Mouse (Mus musculus): ENCODE measurements around the gene Ahdc1. TPM values are rescaled to one million over a fixed set of nuclear protein-coding genes. Genes with fewer than 3 reads are reported as not detected.

Gene Ahdc1
- total and polyA plus RNA-seq, 3 experiments: 2.7 to 37.9 (median 15.6) TPM

GRCm38 (mm10) chr4:133047353-133048105 lies 36.5 kb downstream of the Ahdc1 start:
- no peak for DNase-seq (ENCODE audit: low spot score)
- H3K4me1 ChIP-seq (ENCODE audit: insufficient read depth, low read depth, low read length): peaks cover 55% of the 10 kb centered on the region
- peaks cover 57% of the 10 kb centered on the region; the same call in 1 of the 2 replicates for H3K27me3 ChIP-seq (ENCODE audit: insufficient read depth, low read length)
- no peak for ATAC-seq (ENCODE audit: extremely low read depth, insufficient number of reproducible peaks, low FRiP score, poor library complexity, severe bottlenecking)
- no peaks in the 10 kb centered on the region for H3K9me3 ChIP-seq (replicated peaks)
- TF ChIP-seq CTCF (IDR thresholded peaks at IDR 0.05; ENCODE audit: low read depth, low read length) (no peak), GATA1 (IDR thresholded peaks at IDR 0.05; ENCODE audit: borderline replicate concordance, low read length) (no peak), TAL1 (conservative IDR thresholded peaks at IDR 0.05; ENCODE audit: low read depth, low read length) (no peak), GATA2 (IDR thresholded peaks at IDR 0.05; ENCODE audit: borderline replicate concordance, low read depth, low read length) (no peak), POLR2AphosphoS5 (IDR thresholded peaks at IDR 0.05; ENCODE audit: insufficient replicate concordance, low read depth, low read length) (no peak)
- no peak overlapping the region for H3K4me3 ChIP-seq (ENCODE audit: low read depth, low read length)
- H3K36me3 ChIP-seq (replicated peaks): peaks cover 3% of the 10 kb centered on the region

GRCm38 (mm10) chr4:133049071-133049920 lies 38.2 kb downstream of the Ahdc1 start:
- no peak for TF ChIP-seq GATA1 (IDR thresholded peaks at IDR 0.05; ENCODE audit: borderline replicate concordance, low read length)
- TF ChIP-seq GATA2 (IDR thresholded peaks at IDR 0.05; ENCODE audit: borderline replicate concordance, low read depth, low read length): no peak
- no peak overlapping the region for H3K4me3 ChIP-seq (ENCODE audit: low read depth, low read length)
- no peaks in the 10 kb centered on the region for H3K9me3 ChIP-seq (replicated peaks)
- peaks cover 46% of the 10 kb centered on the region; the same call in 1 of the 2 replicates for H3K27me3 ChIP-seq (ENCODE audit: insufficient read depth, low read length)
- H3K4me1 ChIP-seq (ENCODE audit: insufficient read depth, low read depth, low read length): peaks cover 45% of the 10 kb centered on the region
- ATAC-seq (ENCODE audit: extremely low read depth, insufficient number of reproducible peaks, low FRiP score, poor library complexity, severe bottlenecking): no peak
- H3K36me3 ChIP-seq (replicated peaks): peaks cover 8% of the 10 kb centered on the region
- no peak for DNase-seq (ENCODE audit: low spot score)

- no peaks in the 10 kb centered on the region for H3K9me3 ChIP-seq (replicated peaks)
- ATAC-seq (ENCODE audit: extremely low read depth, insufficient number of reproducible peaks, low FRiP score, poor library complexity, severe bottlenecking) (no peak), DNase-seq (ENCODE audit: low spot score) (no peak)
- no peak overlapping the region for H3K4me3 ChIP-seq (ENCODE audit: low read depth, low read length)
- peaks cover 36% of the 10 kb centered on the region; the same call in 1 of the 2 replicates for H3K27me3 ChIP-seq (ENCODE audit: insufficient read depth, low read length)
- peaks cover 48% of the 10 kb centered on the region for H3K4me1 ChIP-seq (ENCODE audit: insufficient read depth, low read depth, low read length)
- TF ChIP-seq TAL1 (conservative IDR thresholded peaks at IDR 0.05; ENCODE audit: low read depth, low read length): no peak
- no peak for TF ChIP-seq POLR2AphosphoS5 (IDR thresholded peaks at IDR 0.05; ENCODE audit: insufficient replicate concordance, low read depth, low read length)
- no peak for TF ChIP-seq CTCF (IDR thresholded peaks at IDR 0.05; ENCODE audit: low read depth, low read length)
- TF ChIP-seq GATA2 (IDR thresholded peaks at IDR 0.05; ENCODE audit: borderline replicate concordance, low read depth, low read length): no peak
- TF ChIP-seq GATA1 (IDR thresholded peaks at IDR 0.05; ENCODE audit: borderline replicate concordance, low read length): no peak
- peaks cover 14% of the 10 kb centered on the region for H3K36me3 ChIP-seq (replicated peaks)
These were observed 39.3 kb downstream of the Ahdc1 start for GRCm38 (mm10) chr4:133050196-133050836.

- H3K4me1 ChIP-seq (ENCODE audit: insufficient read depth, low read depth, low read length): peaks cover 48% of the 10 kb centered on the region
- ATAC-seq (ENCODE audit: extremely low read depth, insufficient number of reproducible peaks, low FRiP score, poor library complexity, severe bottlenecking): no peak
- peaks cover 32% of the 10 kb centered on the region; the same call in 1 of the 2 replicates for H3K27me3 ChIP-seq (ENCODE audit: insufficient read depth, low read length)
- H3K4me3 ChIP-seq (ENCODE audit: low read depth, low read length): no peak overlapping the region
- no peaks in the 10 kb centered on the region for H3K9me3 ChIP-seq (replicated peaks)
- no peak for TF ChIP-seq GATA1 (IDR thresholded peaks at IDR 0.05; ENCODE audit: borderline replicate concordance, low read length)
- TF ChIP-seq TAL1 (conservative IDR thresholded peaks at IDR 0.05; ENCODE audit: low read depth, low read length): no peak
- no peak for TF ChIP-seq CTCF (IDR thresholded peaks at IDR 0.05; ENCODE audit: low read depth, low read length)
- TF ChIP-seq POLR2AphosphoS5 (IDR thresholded peaks at IDR 0.05; ENCODE audit: insufficient replicate concordance, low read depth, low read length): no peak
- no peak for TF ChIP-seq GATA2 (IDR thresholded peaks at IDR 0.05; ENCODE audit: borderline replicate concordance, low read depth, low read length)
- no peak for DNase-seq (ENCODE audit: low spot score)
- peaks cover 21% of the 10 kb centered on the region for H3K36me3 ChIP-seq (replicated peaks)
These were observed 39.9 kb downstream of the Ahdc1 start for GRCm38 (mm10) chr4:133050837-133051549.

- DNase-seq (ENCODE audit: low spot score): no peak
- no peak for ATAC-seq (ENCODE audit: extremely low read depth, insufficient number of reproducible peaks, low FRiP score, poor library complexity, severe bottlenecking)
- Histone ChIP-seq H3K9me3 (replicated peaks) (no peaks in the 10 kb centered on the region), H3K4me3 (ENCODE audit: low read depth, low read length) (no peak overlapping the region), H3K4me1 (ENCODE audit: insufficient read depth, low read depth, low read length) (peaks cover 49% of the 10 kb centered on the region), H3K36me3 (replicated peaks) (peaks cover 21% of the 10 kb centered on the region), H3K27me3 (ENCODE audit: insufficient read depth, low read length) (peaks cover 29% of the 10 kb centered on the region; the same call in 1 of the 2 replicates)
- TF ChIP-seq GATA2 (IDR thresholded peaks at IDR 0.05; ENCODE audit: borderline replicate concordance, low read depth, low read length) (no peak), CTCF (IDR thresholded peaks at IDR 0.05; ENCODE audit: low read depth, low read length) (no peak), GATA1 (IDR thresholded peaks at IDR 0.05; ENCODE audit: borderline replicate concordance, low read length) (no peak), POLR2AphosphoS5 (IDR thresholded peaks at IDR 0.05; ENCODE audit: insufficient replicate concordance, low read depth, low read length) (no peak), TAL1 (conservative IDR thresholded peaks at IDR 0.05; ENCODE audit: low read depth, low read length) (no peak)
These were observed 40.4 kb downstream of the Ahdc1 start for GRCm38 (mm10) chr4:133051550-133051865.

All from G1E (cell line).